Mouse (Mus musculus) heart, adult 10 weeks (tissue): ENCODE measurements around the gene Igf1. TPM values are rescaled to one million over a fixed set of nuclear protein-coding genes. Genes with fewer than 3 reads are reported as not detected.

Experiments used
- polyA plus RNA-seq: library from polyadenylated mRNA; stranded (reverse); fragments of 350-450 nt; fragmentation: Illumina TruSeq; extraction: RNeasy Lipid Tissue Mini Kit (QIAGEN cat#74804); gene quantifications from one replicate; pipeline ENCODE4 v1.2.3, GENCODE M21; 2014; ENCODE audit warnings: low read depth, low replicate concordance

The Igf1 gene
- 10.2 TPM for polyA plus RNA-seq

GRCm38 (mm10) chr10:87858013-87858806, at the start of gene Igf1:
Gene Igf1, plus strand, starts transcription at chr10:87858265.

Other genes with a start within 250 kb of the Igf1 start
- not detected for gene Pmch, start 232.8 kb downstream of the Igf1 start, polyA plus RNA-seq